Mouse (Mus musculus): ENCODE data around the gene Ckap2. TPM values are rescaled to one million over a fixed set of nuclear protein-coding genes. Genes with fewer than 3 reads are reported as not detected.

Ckap2 gene
- polyA plus RNA-seq, 1 experiment from 2014 or later, result 22.2 TPM

Other genes with a start within 250 kb of the Ckap2 start
- not detected in 2 replicates for gene Defb35, start 247.5 kb downstream of the Ckap2 start, polyA plus RNA-seq (2015; fragmentation: Nextera tagmentation; extraction: Ambion mirVana)
- not detected in 2 replicates for gene Defb13, start 239.1 kb downstream of the Ckap2 start, polyA plus RNA-seq (2015; fragmentation: Nextera tagmentation; extraction: Ambion mirVana)
- not detected in 2 replicates for gene Fam90a1a, start 227.1 kb downstream of the Ckap2 start, polyA plus RNA-seq (2015; fragmentation: Nextera tagmentation; extraction: Ambion mirVana)
- not detected in 2 replicates for gene Ccdc70, start 216.0 kb downstream of the Ckap2 start, polyA plus RNA-seq (2015; fragmentation: Nextera tagmentation; extraction: Ambion mirVana)
- 10.4 and 13.0 TPM in 2 replicates for gene Atp7b, start 125.5 kb downstream of the Ckap2 start, polyA plus RNA-seq (2015; fragmentation: Nextera tagmentation; extraction: Ambion mirVana)
- gene Alg11, start 125.1 kb downstream of the Ckap2 start, polyA plus RNA-seq (2015; fragmentation: Nextera tagmentation; extraction: Ambion mirVana), result 9.9 and 13.1 TPM in 2 replicates
- 0.06 TPM in 1 of 2 replicates, not detected in the other for gene Nek5, start 60.8 kb downstream of the Ckap2 start, polyA plus RNA-seq (2015; fragmentation: Nextera tagmentation; extraction: Ambion mirVana)
- 1.5 and 1.7 TPM in 2 replicates for gene Nek3, start 19.4 kb downstream of the Ckap2 start, polyA plus RNA-seq (2015; fragmentation: Nextera tagmentation; extraction: Ambion mirVana)
- 11.5 and 12.9 TPM in 2 replicates for gene Vps36, start 7.0 kb upstream of the Ckap2 start, polyA plus RNA-seq (2015; fragmentation: Nextera tagmentation; extraction: Ambion mirVana)
- gene Thsd1, start 41.5 kb upstream of the Ckap2 start, polyA plus RNA-seq (2015; fragmentation: Nextera tagmentation; extraction: Ambion mirVana), result 1.5 and 2.3 TPM in 2 replicates
- not detected in 2 replicates for gene Tpte, start 97.6 kb upstream of the Ckap2 start, polyA plus RNA-seq (2015; fragmentation: Nextera tagmentation; extraction: Ambion mirVana)
- 22.2 and 26.9 TPM in 2 replicates for gene Slc25a15, start 212.8 kb upstream of the Ckap2 start, polyA plus RNA-seq (2015; fragmentation: Nextera tagmentation; extraction: Ambion mirVana)
- gene Mrps31, start 225.5 kb upstream of the Ckap2 start, polyA plus RNA-seq (2015; fragmentation: Nextera tagmentation; extraction: Ambion mirVana), result 31.6 and 38.8 TPM in 2 replicates

Measured in liver, embryonic 13.5 days (tissue).